Mouse (Mus musculus): ENCODE results near the gene Fignl1. TPM values are rescaled to one million over a fixed set of nuclear protein-coding genes. Genes with fewer than 3 reads are reported as not detected.

The Fignl1 gene
- polyA plus RNA-seq, 1 experiment = 0.53 TPM

GRCm38 (mm10) chr11:11820251-11820650 lies 11.5 kb upstream of the Fignl1 start:
- no peaks in the 10 kb centered on the region for H3K9me3 ChIP-seq (ENCODE audit: control insufficient read depth, low read length)
- no peak overlapping the region for H3K4me3 ChIP-seq (replicated peaks)
- peaks cover 15% of the 10 kb centered on the region for H3K27me3 ChIP-seq (ENCODE audit: control insufficient read depth)
- TF ChIP-seq TAL1 (IDR thresholded peaks at IDR 0.05; ENCODE audit: low read length) (no peak), GATA1 (IDR thresholded peaks at IDR 0.05; ENCODE audit: low read length) (no peak)
- H3K4me1 ChIP-seq (ENCODE audit: control insufficient read depth) = peaks cover 96% of the 10 kb centered on the region
- peaks cover 7% of the 10 kb centered on the region for H3K36me3 ChIP-seq (ENCODE audit: control insufficient read depth)

DNA sequence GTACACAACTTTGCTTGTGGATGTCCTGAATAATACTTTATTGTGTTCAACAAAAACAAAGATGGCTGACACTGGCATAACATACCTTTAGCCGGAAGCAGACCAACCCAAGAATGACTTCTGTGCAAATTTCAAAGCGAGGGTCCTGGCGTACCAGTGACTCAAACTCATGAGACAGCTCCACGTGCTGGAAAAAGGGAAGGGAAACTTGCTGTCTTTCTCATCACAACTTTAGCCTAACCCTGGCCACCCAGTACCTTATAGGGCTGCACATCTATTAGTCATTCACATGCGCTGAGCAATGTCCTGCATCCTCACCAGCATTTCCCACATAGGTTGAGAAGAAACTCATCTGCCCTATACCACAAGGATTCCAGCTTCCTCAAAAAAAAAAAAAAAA lies 10.4 kb upstream of the Fignl1 start:
- Histone ChIP-seq H3K27me3 (ENCODE audit: control insufficient read depth) (peaks cover 5% of the 10 kb centered on the region), H3K4me3 (replicated peaks) (no peak overlapping the region), H3K9me3 (ENCODE audit: control insufficient read depth, low read length) (no peaks in the 10 kb centered on the region), H3K4me1 (ENCODE audit: control insufficient read depth) (peaks cover 96% of the 10 kb centered on the region), H3K36me3 (ENCODE audit: control insufficient read depth) (peaks cover 10% of the 10 kb centered on the region)
- no peak for TF ChIP-seq GATA1 (IDR thresholded peaks at IDR 0.05; ENCODE audit: low read length)
- TF ChIP-seq TAL1 (IDR thresholded peaks at IDR 0.05; ENCODE audit: low read length) = no peak

DNA sequence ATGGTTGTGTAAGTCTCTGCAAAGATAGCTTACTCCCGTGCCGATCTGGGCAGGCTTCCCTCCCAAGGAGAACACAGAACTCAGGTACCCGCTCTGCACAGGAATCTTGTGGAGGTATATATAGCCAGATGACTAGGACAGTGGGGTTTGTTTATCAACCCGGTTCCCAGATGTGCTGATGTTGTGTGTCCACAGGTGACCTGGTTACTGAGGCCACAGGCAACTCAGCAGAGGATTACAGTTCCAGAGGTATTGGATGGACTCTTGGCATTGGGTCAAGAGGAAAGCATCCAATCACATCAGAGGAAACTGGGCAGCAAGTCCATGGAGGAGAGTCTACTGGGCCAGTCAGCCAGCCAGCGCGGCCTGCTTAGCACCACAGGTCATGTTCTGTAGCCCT lies 10.0 kb upstream of the Fignl1 start:
- no peaks in the 10 kb centered on the region for H3K9me3 ChIP-seq (ENCODE audit: control insufficient read depth, low read length)
- H3K36me3 ChIP-seq (ENCODE audit: control insufficient read depth) = peaks cover 10% of the 10 kb centered on the region
- peaks cover 96% of the 10 kb centered on the region for H3K4me1 ChIP-seq (ENCODE audit: control insufficient read depth)
- H3K27me3 ChIP-seq (ENCODE audit: control insufficient read depth) = peaks cover under 1% of the 10 kb centered on the region; the same call in 1 of the 2 replicates
- TF ChIP-seq GATA1 (IDR thresholded peaks at IDR 0.05; ENCODE audit: low read length) = no peak
- TF ChIP-seq TAL1 (IDR thresholded peaks at IDR 0.05; ENCODE audit: low read length) = no peak
- H3K4me3 ChIP-seq (replicated peaks) = no peak overlapping the region

DNA sequence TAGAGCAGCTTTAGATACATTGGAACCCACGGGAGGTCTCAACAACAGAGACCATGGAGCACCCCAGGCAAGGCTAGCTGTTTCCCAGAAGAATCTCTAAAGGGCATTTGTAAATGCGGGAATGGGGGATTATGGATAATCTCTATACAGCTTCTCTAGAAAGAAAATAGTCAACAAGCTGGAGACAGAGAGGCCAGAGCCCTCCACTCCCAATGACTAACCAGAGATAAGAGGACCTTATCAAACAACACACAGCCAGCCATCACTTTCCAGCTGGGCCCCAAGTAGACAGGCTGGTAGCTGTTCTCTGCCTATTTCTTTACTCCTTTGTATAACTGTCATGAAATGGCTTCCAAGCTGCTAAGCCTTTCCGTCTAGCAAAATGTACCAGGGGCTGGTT lies 7.0 kb upstream of the Fignl1 start:
- peak overlapping the region; percentile 54 for H3K4me3 ChIP-seq (replicated peaks)
- peaks cover 93% of the 10 kb centered on the region for H3K4me1 ChIP-seq (ENCODE audit: control insufficient read depth)
- H3K9me3 ChIP-seq (ENCODE audit: control insufficient read depth, low read length) = no peaks in the 10 kb centered on the region
- TF ChIP-seq TAL1 (IDR thresholded peaks at IDR 0.05; ENCODE audit: low read length) = peak; percentile 69
- peak; percentile 76 for TF ChIP-seq GATA1 (IDR thresholded peaks at IDR 0.05; ENCODE audit: low read length)
- H3K36me3 ChIP-seq (ENCODE audit: control insufficient read depth) = peaks cover 10% of the 10 kb centered on the region
- H3K27me3 ChIP-seq (ENCODE audit: control insufficient read depth) = no peaks in the 10 kb centered on the region

DNA sequence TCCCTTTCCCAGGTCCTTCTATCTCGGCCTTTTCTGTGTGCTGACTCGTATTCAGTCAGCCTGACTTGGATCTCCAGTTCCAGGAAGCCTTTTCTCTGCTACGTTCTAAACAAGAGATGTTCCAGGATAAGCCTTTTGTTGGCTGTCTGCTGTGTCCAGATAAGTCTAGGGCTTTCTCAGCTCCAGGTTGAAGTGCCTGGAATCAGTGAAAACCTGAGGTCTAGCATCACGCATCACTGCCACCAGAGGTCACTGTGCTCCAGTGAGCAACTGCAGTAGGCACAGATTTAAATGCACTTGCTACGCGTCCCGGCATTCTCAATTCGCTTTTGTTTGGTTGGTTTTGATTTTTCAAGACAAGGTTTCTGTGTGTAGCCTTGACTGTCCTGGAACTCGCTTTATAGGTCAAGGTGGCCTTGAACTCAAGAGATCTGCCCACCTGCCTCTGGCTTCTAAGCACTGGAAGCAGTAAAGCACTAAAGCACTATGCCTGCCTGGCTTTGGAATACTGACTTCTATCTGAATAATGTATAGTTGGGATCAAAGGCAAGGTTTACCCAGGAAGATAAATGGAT lies 3.2 kb upstream of the Fignl1 start:
- Histone ChIP-seq H3K36me3 (ENCODE audit: control insufficient read depth) (peaks cover 9% of the 10 kb centered on the region), H3K9me3 (ENCODE audit: control insufficient read depth, low read length) (no peaks in the 10 kb centered on the region), H3K4me3 (replicated peaks) (peak overlapping the region; percentile 30), H3K4me1 (ENCODE audit: control insufficient read depth) (peaks cover 83% of the 10 kb centered on the region), H3K27me3 (ENCODE audit: control insufficient read depth) (no peaks in the 10 kb centered on the region)
- TF ChIP-seq GATA1 (IDR thresholded peaks at IDR 0.05; ENCODE audit: low read length) (peak; percentile 75), TAL1 (IDR thresholded peaks at IDR 0.05; ENCODE audit: low read length) (peak; percentile 72)

GRCm38 (mm10) chr11:11809404-11810175 lies 828 bp upstream of the Fignl1 start:
- Histone ChIP-seq H3K9me3 (ENCODE audit: control insufficient read depth, low read length) (no peaks in the 10 kb centered on the region), H3K4me3 (replicated peaks) (peak overlapping the region; percentile 89), H3K27me3 (ENCODE audit: control insufficient read depth) (no peaks in the 10 kb centered on the region), H3K4me1 (ENCODE audit: control insufficient read depth) (peaks cover 78% of the 10 kb centered on the region), H3K36me3 (ENCODE audit: control insufficient read depth) (peaks cover 30% of the 10 kb centered on the region)
- TF ChIP-seq TAL1 (IDR thresholded peaks at IDR 0.05; ENCODE audit: low read length) (no peak), GATA1 (IDR thresholded peaks at IDR 0.05; ENCODE audit: low read length) (no peak)

GRCm38 (mm10) chr11:11808035-11808819 lies 535 bp downstream of the Fignl1 start:
- peaks cover 43% of the 10 kb centered on the region for H3K36me3 ChIP-seq (ENCODE audit: control insufficient read depth)
- H3K4me3 ChIP-seq (replicated peaks) = peak overlapping the region; percentile 89
- H3K4me1 ChIP-seq (ENCODE audit: control insufficient read depth) = peaks cover 76% of the 10 kb centered on the region
- no peaks in the 10 kb centered on the region for H3K9me3 ChIP-seq (ENCODE audit: control insufficient read depth, low read length)
- no peak for TF ChIP-seq TAL1 (IDR thresholded peaks at IDR 0.05; ENCODE audit: low read length)
- TF ChIP-seq GATA1 (IDR thresholded peaks at IDR 0.05; ENCODE audit: low read length) = no peak
- no peaks in the 10 kb centered on the region for H3K27me3 ChIP-seq (ENCODE audit: control insufficient read depth)

- no peak overlapping the region for H3K4me3 ChIP-seq (replicated peaks)
- peaks cover 75% of the 10 kb centered on the region for H3K4me1 ChIP-seq (ENCODE audit: control insufficient read depth)
- H3K27me3 ChIP-seq (ENCODE audit: control insufficient read depth) = no peaks in the 10 kb centered on the region
- peaks cover 66% of the 10 kb centered on the region for H3K36me3 ChIP-seq (ENCODE audit: control insufficient read depth)
- no peaks in the 10 kb centered on the region for H3K9me3 ChIP-seq (ENCODE audit: control insufficient read depth, low read length)
- no peak for TF ChIP-seq GATA1 (IDR thresholded peaks at IDR 0.05; ENCODE audit: low read length)
- no peak for TF ChIP-seq TAL1 (IDR thresholded peaks at IDR 0.05; ENCODE audit: low read length)
Measured at GRCm38 (mm10) chr11:11805951-11806350, 2.8 kb downstream of the Fignl1 start.

- no peak for TF ChIP-seq TAL1 (IDR thresholded peaks at IDR 0.05; ENCODE audit: low read length)
- no peak for TF ChIP-seq GATA1 (IDR thresholded peaks at IDR 0.05; ENCODE audit: low read length)
- Histone ChIP-seq H3K4me3 (replicated peaks) (no peak overlapping the region), H3K36me3 (ENCODE audit: control insufficient read depth) (peaks cover 81% of the 10 kb centered on the region), H3K9me3 (ENCODE audit: control insufficient read depth, low read length) (no peaks in the 10 kb centered on the region), H3K4me1 (ENCODE audit: control insufficient read depth) (peaks cover 65% of the 10 kb centered on the region), H3K27me3 (ENCODE audit: control insufficient read depth) (no peaks in the 10 kb centered on the region)
Measured at GRCm38 (mm10) chr11:11804421-11804820, 4.3 kb downstream of the Fignl1 start.

Measured in erythroblast, embryonic 14.5 days (primary cell).